Mouse (Mus musculus) olfactory bulb, adult 2 months (tissue): ENCODE results near the gene Sppl2a.

Experiments
- CTCF ChIP-seq: fragments of 200-500 bp; IDR thresholded peaks from 2 replicates; pipeline ENCODE4 v1.5.1; 2012; ENCODE audit warnings: low read depth, mild to moderate bottlenecking, low read length, moderate library complexity; ENCODE audit not compliant: insufficient read depth
- POLR2A ChIP-seq: fragments of 200-500 bp; IDR thresholded peaks from 2 replicates; pipeline ENCODE4 v1.6.1; 2012; ENCODE audit warnings: mild to moderate bottlenecking, low read depth, low read length, moderate library complexity; ENCODE audit not compliant: insufficient read depth

DNA sequence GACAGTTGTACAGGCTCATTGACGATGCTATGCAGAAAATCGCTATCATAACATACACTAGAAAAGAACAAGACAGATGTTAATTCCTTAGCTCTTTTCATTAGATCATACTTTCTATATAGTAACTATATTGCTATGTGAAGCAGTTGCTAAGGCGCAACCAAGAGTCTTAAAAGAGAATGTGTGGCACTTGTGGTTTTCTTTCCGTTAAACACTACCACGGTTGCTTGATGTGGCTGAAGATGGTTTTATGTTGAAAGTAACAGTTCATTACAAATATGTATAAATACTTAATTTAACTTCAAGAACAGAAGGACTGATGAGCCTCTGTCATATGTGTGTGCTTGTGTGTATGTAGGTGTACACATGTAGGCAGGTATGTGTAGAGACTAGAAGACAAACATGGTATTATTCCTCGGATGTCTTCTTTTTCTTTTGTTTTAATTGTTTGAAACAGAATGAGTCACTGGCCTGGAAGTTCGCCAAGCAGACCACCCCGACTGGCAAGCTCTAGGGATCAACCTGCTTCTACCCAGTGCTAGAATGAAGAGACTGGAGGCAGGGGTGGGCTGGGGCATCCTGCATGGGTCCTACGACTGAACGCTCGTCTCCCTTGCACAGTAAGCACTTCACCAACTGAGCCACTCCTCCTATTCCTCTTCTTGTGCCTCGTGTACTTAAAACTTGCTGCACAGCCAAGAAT, 12.5 kb downstream of the Sppl2a start:
- no peak for TF ChIP-seq POLR2A
- no peak for TF ChIP-seq CTCF
